ENCODE assay signal across 32 mouse cellular contexts in the genomic region with DNA sequence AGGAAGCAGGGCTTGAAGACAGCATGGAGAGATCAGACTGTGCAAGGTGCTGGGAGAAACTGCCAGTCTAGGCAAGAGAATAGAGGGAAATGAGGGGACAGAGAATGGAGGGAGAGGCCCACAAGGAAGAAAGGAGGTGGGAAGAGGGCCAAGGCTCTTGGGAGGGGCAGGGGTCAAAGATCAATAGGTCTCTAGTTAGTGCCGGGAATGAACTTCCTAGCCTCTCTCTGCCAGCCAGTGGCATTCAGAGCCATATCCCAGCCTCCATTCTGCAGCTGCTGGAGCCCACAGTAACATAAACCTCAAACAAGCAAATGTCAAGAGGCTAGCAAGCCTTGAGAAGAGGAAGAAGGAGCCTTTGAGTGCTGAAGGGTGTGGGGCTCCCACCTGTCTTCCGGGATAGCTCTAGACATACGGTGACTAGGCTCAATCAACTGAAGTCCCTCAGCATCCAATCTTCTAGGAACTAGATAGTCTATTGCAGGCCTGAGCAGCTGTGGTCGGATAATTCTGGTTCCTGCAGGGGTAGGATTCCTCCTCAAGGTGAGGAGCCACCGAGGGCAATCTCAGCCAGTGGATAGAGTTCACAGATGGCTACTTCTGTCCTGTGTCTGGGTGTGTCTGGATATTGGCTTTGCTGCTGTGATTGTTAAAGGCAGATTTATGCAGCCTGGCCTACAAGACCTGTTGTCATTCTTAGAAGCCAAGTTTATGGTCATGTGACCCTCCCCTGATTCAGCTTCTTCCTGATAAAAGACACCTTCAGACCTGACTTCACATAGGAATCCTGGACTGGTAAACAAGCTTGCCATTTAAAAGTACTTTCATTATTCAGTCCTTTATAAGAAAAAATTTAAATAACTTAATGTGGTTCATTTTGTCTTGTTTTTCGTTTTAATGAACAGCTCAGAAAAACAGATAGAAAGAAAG. TPM values are rescaled to one million over a fixed set of nuclear protein-coding genes. Genes with fewer than 3 reads are reported as not detected.
DNase-seq lines count a peak whose midpoint lies in the region; ATAC-seq lines count a peak whose summit lies in the region.
"Had no signal": no experiment of that assay in that cellular context is flagged by ENCODE, and none has a peak within 500 bp of the region (broad histone marks: within the 10 kb centered on the region; RNA-seq: fewer than 3 reads in every experiment).

Gene Ppp1r14d (minus strand): TSS at position 132 of the 930 bp plus-strand sequence.

- no peak within 1 kb of the TSS for H3K4me3 ChIP-seq in kidney, embryonic 15.5 days (replicated peaks)
- H3K4me3 ChIP-seq: embryonic facial prominence, embryonic 13.5 days; erythroblast, embryonic 14.5 days; forebrain, embryonic 12.5 days; gastrocnemius, adult 2 months; heart, embryonic 12.5 days; midbrain, embryonic 15.5 days; neural tube, embryonic 13.5 days had no signal

- no peaks in the 10 kb centered on the region; the same call in 1 of the 2 replicates for H3K27me3 ChIP-seq in kidney, embryonic 15.5 days

- H3K9me3 ChIP-seq in kidney, embryonic 15.5 days (replicated peaks) = no peaks in the 10 kb centered on the region
- H3K9me3 ChIP-seq: embryonic facial prominence, embryonic 13.5 days; forebrain, embryonic 12.5 days; G1E; heart, embryonic 12.5 days; midbrain, embryonic 15.5 days; neural tube, embryonic 13.5 days had no signal

- H3K27ac ChIP-seq in kidney, embryonic 15.5 days = no peak within 1 kb of the TSS
- H3K27ac ChIP-seq: embryonic facial prominence, embryonic 13.5 days; forebrain, embryonic 12.5 days; gastrocnemius, adult 2 months; midbrain, embryonic 15.5 days; neural tube, embryonic 13.5 days had no signal

- no peak for ATAC-seq in kidney, embryonic 15.5 days (replicated peaks; ENCODE audit: low FRiP score)
- ATAC-seq: midbrain, embryonic 15.5 days had no signal

- 65% methylated on average over 6 of the region's 6 CpGs for WGBS in kidney, embryonic 15.5 days

- peak; percentile 63 for DNase-seq in kidney, adult 18-20 months
- peak; percentile 35 for DNase-seq in lung, postnatal 36 days
- no peak for DNase-seq in lung, postnatal 10 days
- DNase-seq in kidney, postnatal 14 days = peak; percentile 44
- peak; percentile 56 for DNase-seq in yolk sac, embryonic 10.5 days (ENCODE audit: low spot score)
- DNase-seq in adrenal gland, postnatal 10 days = no peak
- DNase-seq in frontal cortex, postnatal 36 days (ENCODE audit: low spot score in 2 of 2) = no peak
- DNase-seq: adrenal gland, postnatal 25 days; cerebellum, adult 8-10 months; cerebellum, postnatal 36 days; embryo, embryonic 11 days; gastrocnemius, adult 2 months; heart, adult 18-20 months; heart, postnatal 14 days; layer of hippocampus, postnatal 36 days; lung, postnatal 4 days; retina, postnatal 1 day; right cerebral cortex, postnatal 25 days had no signal

- H3K4me2 ChIP-seq in kidney, embryonic 15.5 days = no peak within 1 kb of the TSS
- H3K4me2 ChIP-seq: embryonic facial prominence, embryonic 13.5 days; forebrain, embryonic 12.5 days; heart, embryonic 12.5 days; midbrain, embryonic 15.5 days; neural tube, embryonic 13.5 days had no signal

- H3K9ac ChIP-seq in kidney, embryonic 15.5 days = no peak within 1 kb of the TSS
- H3K9ac ChIP-seq: embryonic facial prominence, embryonic 13.5 days; forebrain, embryonic 12.5 days; heart, embryonic 12.5 days; midbrain, embryonic 15.5 days; neural tube, embryonic 13.5 days had no signal

- H3K4me1 ChIP-seq in kidney, embryonic 15.5 days = 0 out of 2 replicates have a peak, but pooled peaks cover 2% of the 10 kb centered on the region
- H3K4me1 ChIP-seq: embryonic facial prominence, embryonic 13.5 days; forebrain, embryonic 12.5 days; heart, embryonic 12.5 days; midbrain, embryonic 15.5 days; neural tube, embryonic 13.5 days had no signal

- no peaks in the 10 kb centered on the region for H3K36me3 ChIP-seq in kidney, embryonic 15.5 days
- H3K36me3 ChIP-seq: embryonic facial prominence, embryonic 13.5 days; forebrain, embryonic 12.5 days; G1E; heart, embryonic 12.5 days; midbrain, embryonic 15.5 days; neural tube, embryonic 13.5 days had no signal

RNA-seq across cellular contexts. Expression of gene Ppp1r14d, which starts in this region (rescaled TPM):
- polyA plus RNA-seq in kidney, embryonic 15.5 days (2015; fragmentation: Nextera tagmentation; extraction: Ambion mirVana) = 0.68 and 0.80 TPM in 2 replicates
- not detected for total RNA-seq in adrenal gland, postnatal 10 days (2021)
- total RNA-seq: adrenal gland, postnatal 25 days; G1E; gastrocnemius, adult 2 months; heart, adult 18-20 months; heart, postnatal 14 days; layer of hippocampus, adult 8-10 months; layer of hippocampus, postnatal 36 days; left cerebral cortex, postnatal 10 days; liver, adult 2 months had no signal
- polyA plus RNA-seq: brain, embryonic 14.5 days; erythroblast, embryonic 14.5 days; forebrain, embryonic 12.5 days; G1E; heart, embryonic 12.5 days; liver, embryonic 16.5 days; midbrain, embryonic 15.5 days; neural tube, embryonic 13.5 days; spleen, adult 2 months had no signal

Comparison
In these comparisons a context has a peak if more than half of its experiments do, and no peak if none do; other contexts are left out.
1. DNase-seq: peak in kidney, adult 18-20 months (single experiment), lung, postnatal 36 days (single experiment), kidney, postnatal 14 days (single experiment) and yolk sac, embryonic 10.5 days (single experiment); none in lung, postnatal 10 days (single experiment), adrenal gland, postnatal 10 days (single experiment) and frontal cortex, postnatal 36 days (0 of 2).